Mouse (Mus musculus) midbrain, embryonic 16.5 days (tissue): Measurements from ENCODE around the gene Mapkapk5. TPM values are rescaled to one million over a fixed set of nuclear protein-coding genes. Genes with fewer than 3 reads are reported as not detected.

Experiments
- ATAC-seq: fragments of 200-750 bp; cut with Nextera tagmentation; 2 replicates; pipeline ENCODE4 v1.8.0; 2017; ENCODE audit warnings: moderate TSS enrichment
- H3K27ac ChIP-seq: fragments of 300-500 bp; sonication (generic); 2 replicates; pipeline ENCODE4 v1.5.1; 2014; ENCODE audit warnings: mild to moderate bottlenecking, low read length, mixed read lengths
- H3K27me3 ChIP-seq: fragments of 300-500 bp; sonication (generic); 2 replicates; pipeline ENCODE4 v1.6.1; 2014; ENCODE audit warnings: low read depth, low read length, mixed read lengths; ENCODE audit not compliant: control insufficient read depth, insufficient read depth
- H3K36me3 ChIP-seq: fragments of 300-500 bp; sonication (generic); 2 replicates; pipeline ENCODE4 v1.6.1; 2014; ENCODE audit warnings: mild to moderate bottlenecking, low read length, moderate library complexity, mixed read lengths; ENCODE audit not compliant: control insufficient read depth, insufficient read depth
- H3K4me1 ChIP-seq: fragments of 300-500 bp; sonication (generic); 2 replicates; pipeline ENCODE4 v1.6.1; 2014; ENCODE audit warnings: mild to moderate bottlenecking, low read length, mixed read lengths; ENCODE audit not compliant: control insufficient read depth, insufficient read depth
- H3K4me2 ChIP-seq: fragments of 300-500 bp; sonication (generic); 2 replicates; pipeline ENCODE4 v1.6.1; 2014; ENCODE audit warnings: mild to moderate bottlenecking, low read length, mixed read lengths
- H3K4me3 ChIP-seq: fragments of 300-500 bp; sonication (generic); 2 replicates; pipeline ENCODE4 v1.5.1; 2014; ENCODE audit warnings: low read depth, mild to moderate bottlenecking, low read length, moderate library complexity, mixed read lengths
- H3K9ac ChIP-seq: fragments of 300-500 bp; sonication (generic); 2 replicates; pipeline ENCODE4 v1.6.1; 2014; ENCODE audit warnings: low read depth, low read length, mixed read lengths
- H3K9me3 ChIP-seq: fragments of 300-500 bp; sonication (generic); replicated peaks from 2 replicates; pipeline ENCODE4 v1.6.1; 2014; ENCODE audit warnings: mild to moderate bottlenecking, low read length, mixed read lengths; ENCODE audit not compliant: control insufficient read depth, poor library complexity, severe bottlenecking
- WGBS: fragments of 180-500 bp; shearing (Covaris S2); extraction: QIAGEN DNeasy Blood & Tissue Kit; methylation state at CpG from one replicate; pipeline ENCODE4 v1.1.7; 2014; 5-methylcytosine and 5-hydroxymethylcytosine counted together
- polyA plus RNA-seq: library from polyadenylated mRNA; unstranded; fragments of >200 nt; fragmentation: Nextera tagmentation; extraction: Ambion mirVana; gene quantifications from 2 replicates; pipeline ENCODE4 v1.2.1, GENCODE M21; 2015

Gene Mapkapk5
- polyA plus RNA-seq, 1 experiment from 2014 or later, result 58.8 TPM

DNA sequence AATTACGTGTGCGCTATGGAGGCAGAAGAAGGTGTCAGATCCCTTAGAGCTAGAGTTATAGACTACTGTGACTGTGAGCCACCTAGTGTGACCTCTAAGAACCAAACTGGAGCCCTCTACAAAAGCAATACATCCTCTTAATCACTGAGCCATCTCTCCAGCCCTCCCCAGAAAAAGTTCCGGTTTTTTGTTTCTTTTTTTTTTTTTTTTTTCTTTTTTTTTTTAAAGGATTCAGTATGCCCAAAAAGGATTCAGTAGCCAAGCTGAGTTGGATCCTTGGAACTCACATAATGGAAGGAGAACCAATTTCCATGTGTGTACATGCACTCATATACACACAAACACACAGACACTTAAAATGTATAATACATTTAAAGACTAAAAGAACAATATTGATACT, 2.3 kb downstream of the Mapkapk5 start:
- H3K36me3 ChIP-seq, result no peaks in the 10 kb centered on the region
- no peak for ATAC-seq
- H3K4me2 ChIP-seq, result no peak overlapping the region
- WGBS, result 80% methylated on average over 3 of the region's 3 CpGs
- no peaks in the 10 kb centered on the region for H3K9me3 ChIP-seq
- H3K4me3 ChIP-seq, result no peak overlapping the region
- no peaks in the 10 kb centered on the region for H3K27me3 ChIP-seq
- no peak overlapping the region for H3K9ac ChIP-seq
- no peak overlapping the region for H3K27ac ChIP-seq
- peaks cover 32% of the 10 kb centered on the region for H3K4me1 ChIP-seq

- no peak overlapping the region for H3K4me3 ChIP-seq
- no peaks in the 10 kb centered on the region for H3K9me3 ChIP-seq
- no peak overlapping the region for H3K4me2 ChIP-seq
- H3K9ac ChIP-seq, result no peak overlapping the region
- no peak overlapping the region for H3K27ac ChIP-seq
- H3K27me3 ChIP-seq, result no peaks in the 10 kb centered on the region
- peaks cover 27% of the 10 kb centered on the region for H3K4me1 ChIP-seq
- no peak for ATAC-seq
- peaks cover 4% of the 10 kb centered on the region for H3K36me3 ChIP-seq
- WGBS, result 82% methylated on average over 7 of the region's 7 CpGs
Observed at GRCm38 (mm10) chr5:121541235-121541634, 4.5 kb downstream of the Mapkapk5 start.

- ATAC-seq, result no peak
- Histone ChIP-seq H3K36me3 (peaks cover 9% of the 10 kb centered on the region), H3K27ac (no peak overlapping the region), H3K9ac (no peak overlapping the region), H3K27me3 (no peaks in the 10 kb centered on the region), H3K9me3 (no peaks in the 10 kb centered on the region), H3K4me3 (no peak overlapping the region), H3K4me1 (peaks cover 26% of the 10 kb centered on the region), H3K4me2 (no peak overlapping the region)
- 96% methylated on average over 5 of the region's 5 CpGs for WGBS
Observed at GRCm38 (mm10) chr5:121540066-121540465, 5.6 kb downstream of the Mapkapk5 start.

- H3K36me3 ChIP-seq, result peaks cover 18% of the 10 kb centered on the region
- no peak overlapping the region for H3K4me2 ChIP-seq
- H3K27me3 ChIP-seq, result no peaks in the 10 kb centered on the region
- H3K9me3 ChIP-seq, result no peaks in the 10 kb centered on the region
- peaks cover 5% of the 10 kb centered on the region for H3K4me1 ChIP-seq
- H3K4me3 ChIP-seq, result no peak overlapping the region
- 83% methylated on average over 2 of the region's 2 CpGs for WGBS
- no peak for ATAC-seq
- no peak overlapping the region for H3K9ac ChIP-seq
- no peak overlapping the region for H3K27ac ChIP-seq
Observed at GRCm38 (mm10) chr5:121537588-121537987, 8.1 kb downstream of the Mapkapk5 start.

- no peak for ATAC-seq
- peaks cover 22% of the 10 kb centered on the region for H3K36me3 ChIP-seq
- no peak overlapping the region for H3K4me2 ChIP-seq
- WGBS, result 58% methylated on average over 7 of the region's 7 CpGs
- H3K27ac ChIP-seq, result no peak overlapping the region
- H3K4me1 ChIP-seq, result 0 out of 2 replicates have a peak, but pooled peaks cover 2% of the 10 kb centered on the region
- no peaks in the 10 kb centered on the region for H3K9me3 ChIP-seq
- no peaks in the 10 kb centered on the region for H3K27me3 ChIP-seq
- no peak overlapping the region for H3K9ac ChIP-seq
- H3K4me3 ChIP-seq, result no peak overlapping the region
Observed at GRCm38 (mm10) chr5:121536921-121537555, 8.7 kb downstream of the Mapkapk5 start.

DNA sequence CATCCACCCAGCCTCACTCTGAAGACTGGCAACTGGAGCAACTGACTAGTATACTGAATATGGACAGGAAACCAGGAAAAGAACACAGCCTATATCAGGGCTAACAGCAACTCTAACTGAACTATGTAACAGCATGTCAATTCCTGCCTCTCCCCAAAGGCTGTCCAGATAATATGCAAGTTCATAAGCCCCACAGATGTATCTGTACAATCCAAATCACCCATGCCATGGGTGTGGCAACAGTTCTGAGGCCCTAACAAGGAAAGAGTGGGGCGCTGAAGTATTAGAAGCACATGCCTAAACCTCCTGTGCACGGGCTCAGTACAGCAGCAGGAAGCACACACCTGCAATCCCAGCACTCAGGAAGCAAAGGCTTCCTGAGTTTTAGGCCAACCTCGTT, 10.6 kb downstream of the Mapkapk5 start:
- Histone ChIP-seq H3K4me2 (no peak overlapping the region), H3K9me3 (no peaks in the 10 kb centered on the region), H3K4me1 (no peaks in the 10 kb centered on the region), H3K9ac (no peak overlapping the region), H3K27me3 (no peaks in the 10 kb centered on the region), H3K4me3 (no peak overlapping the region), H3K27ac (no peak overlapping the region), H3K36me3 (peaks cover 33% of the 10 kb centered on the region)
- ATAC-seq, result no peak
- WGBS, result 94% methylated on average over 3 of the region's 3 CpGs

- Histone ChIP-seq H3K9me3 (no peaks in the 10 kb centered on the region), H3K36me3 (peaks cover 37% of the 10 kb centered on the region), H3K9ac (no peak overlapping the region), H3K4me3 (no peak overlapping the region), H3K27ac (no peak overlapping the region), H3K27me3 (no peaks in the 10 kb centered on the region), H3K4me1 (no peaks in the 10 kb centered on the region), H3K4me2 (no peak overlapping the region)
- ATAC-seq, result no peak
- WGBS, result 92% methylated on average over 5 of the region's 5 CpGs
Observed at GRCm38 (mm10) chr5:121534521-121534920, 11.2 kb downstream of the Mapkapk5 start.

DNA sequence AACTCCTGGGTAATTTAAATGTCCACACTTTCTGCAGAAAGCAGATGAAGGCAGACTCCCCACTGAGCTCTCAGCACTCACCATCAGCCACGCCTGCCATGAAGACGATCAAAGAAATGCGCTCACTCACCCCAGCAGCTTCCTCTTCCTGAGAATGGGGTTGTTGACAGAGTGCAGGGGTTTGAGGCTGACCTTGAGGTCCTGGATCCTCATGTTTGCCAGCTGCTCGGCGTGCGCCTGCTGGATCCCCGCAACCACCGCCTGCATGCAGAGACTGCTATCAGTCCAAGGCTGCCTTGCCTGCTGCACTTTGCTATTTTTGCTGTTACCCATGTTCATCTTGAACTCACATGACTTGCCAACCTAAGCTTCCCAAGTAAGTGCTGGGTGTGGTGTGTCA, 18.7 kb downstream of the Mapkapk5 start:
- H3K4me1 ChIP-seq, result no peaks in the 10 kb centered on the region
- H3K4me3 ChIP-seq, result no peak overlapping the region
- no peaks in the 10 kb centered on the region for H3K9me3 ChIP-seq
- H3K9ac ChIP-seq, result no peak overlapping the region
- H3K27ac ChIP-seq, result no peak overlapping the region
- H3K4me2 ChIP-seq, result no peak overlapping the region
- ATAC-seq, result no peak
- 80% methylated on average over 8 of the region's 8 CpGs for WGBS
- peaks cover 56% of the 10 kb centered on the region for H3K36me3 ChIP-seq
- no peaks in the 10 kb centered on the region for H3K27me3 ChIP-seq

- Histone ChIP-seq H3K27me3 (no peaks in the 10 kb centered on the region), H3K9me3 (no peaks in the 10 kb centered on the region), H3K9ac (no peak overlapping the region), H3K4me2 (no peak overlapping the region), H3K4me3 (no peak overlapping the region), H3K27ac (no peak overlapping the region), H3K4me1 (no peaks in the 10 kb centered on the region), H3K36me3 (peaks cover 56% of the 10 kb centered on the region)
- ATAC-seq, result no peak
- 83% methylated on average over 7 of the region's 7 CpGs for WGBS
Observed at GRCm38 (mm10) chr5:121526526-121526925, 19.2 kb downstream of the Mapkapk5 start.
